Mouse (Mus musculus): ENCODE results near the gene Sema3g. TPM values are rescaled to one million over a fixed set of nuclear protein-coding genes. Genes with fewer than 3 reads are reported as not detected.

Sema3g gene
- polyA plus RNA-seq, 1 experiment: 2.1 TPM

GRCm38 (mm10) chr14:31184195-31184594 is 33.5 kb upstream of the Sema3g start:
- no peak overlapping the region for H3K4me3 ChIP-seq (ENCODE audit: low read depth, low read length)
- no peaks in the 10 kb centered on the region for H3K27me3 ChIP-seq (ENCODE audit: control insufficient read depth, insufficient read depth, low read length)
- H3K4me1 ChIP-seq (ENCODE audit: control insufficient read depth, insufficient read depth, insufficient read length, low read length): peaks cover 7% of the 10 kb centered on the region
- no peak for TF ChIP-seq CTCF (IDR thresholded peaks at IDR 0.05; ENCODE audit: extremely low read depth, insufficient read length, insufficient replicate concordance, low read depth, low read length)
- no peak for TF ChIP-seq POLR2A (IDR thresholded peaks at IDR 0.05; ENCODE audit: low read depth, low read length)
- H3K27ac ChIP-seq (ENCODE audit: insufficient read depth, low read depth, low read length): no peak overlapping the region
- 92% methylated on average over 12 of the region's 12 CpGs for WGBS
- peaks cover 68% of the 10 kb centered on the region for H3K36me3 ChIP-seq (ENCODE audit: control insufficient read depth, insufficient read depth, low read length)

- Histone ChIP-seq H3K36me3 (ENCODE audit: control insufficient read depth, insufficient read depth, low read length) (peaks cover 73% of the 10 kb centered on the region), H3K4me1 (ENCODE audit: control insufficient read depth, insufficient read depth, insufficient read length, low read length) (peaks cover 7% of the 10 kb centered on the region), H3K27ac (ENCODE audit: insufficient read depth, low read depth, low read length) (no peak overlapping the region), H3K4me3 (ENCODE audit: low read depth, low read length) (no peak overlapping the region), H3K27me3 (ENCODE audit: control insufficient read depth, insufficient read depth, low read length) (no peaks in the 10 kb centered on the region)
- no peak for TF ChIP-seq CTCF (IDR thresholded peaks at IDR 0.05; ENCODE audit: extremely low read depth, insufficient read length, insufficient replicate concordance, low read depth, low read length)
- TF ChIP-seq POLR2A (IDR thresholded peaks at IDR 0.05; ENCODE audit: low read depth, low read length): no peak
- 57% methylated on average over 4 of the region's 4 CpGs for WGBS
Observed at GRCm38 (mm10) chr14:31186656-31187055, 31.0 kb upstream of the Sema3g start.

DNA sequence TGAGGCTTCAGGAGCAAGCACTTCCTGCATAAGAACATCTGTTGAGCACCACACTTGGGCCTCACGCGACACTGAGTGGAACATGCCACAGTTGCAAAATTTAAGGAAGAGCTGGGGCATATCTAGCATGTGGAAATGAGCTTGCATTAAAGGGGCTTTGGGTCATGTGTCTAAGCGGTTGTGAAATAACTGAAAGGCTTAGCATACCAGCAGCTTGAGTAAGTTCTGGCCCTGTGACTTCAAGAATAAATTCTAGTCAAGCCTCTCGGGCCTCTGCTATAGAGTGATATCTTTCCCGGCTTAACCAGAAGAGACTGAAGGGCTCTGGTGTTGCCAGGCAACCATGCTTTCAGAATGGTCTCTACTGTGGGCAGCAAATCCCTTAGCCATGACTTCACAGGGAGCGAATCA is 28.9 kb upstream of the Sema3g start:
- H3K4me1 ChIP-seq (ENCODE audit: control insufficient read depth, insufficient read depth, insufficient read length, low read length): no peaks in the 10 kb centered on the region; the same call in 1 of the 2 replicates
- no peak overlapping the region for H3K4me3 ChIP-seq (ENCODE audit: low read depth, low read length)
- peaks cover 71% of the 10 kb centered on the region for H3K36me3 ChIP-seq (ENCODE audit: control insufficient read depth, insufficient read depth, low read length)
- WGBS: 69% methylated on average over 6 of the region's 6 CpGs
- H3K27ac ChIP-seq (ENCODE audit: insufficient read depth, low read depth, low read length): peak overlapping the region; percentile 55
- H3K27me3 ChIP-seq (ENCODE audit: control insufficient read depth, insufficient read depth, low read length): no peaks in the 10 kb centered on the region
- TF ChIP-seq CTCF (IDR thresholded peaks at IDR 0.05; ENCODE audit: extremely low read depth, insufficient read length, insufficient replicate concordance, low read depth, low read length) (no peak), POLR2A (IDR thresholded peaks at IDR 0.05; ENCODE audit: low read depth, low read length) (no peak)

DNA sequence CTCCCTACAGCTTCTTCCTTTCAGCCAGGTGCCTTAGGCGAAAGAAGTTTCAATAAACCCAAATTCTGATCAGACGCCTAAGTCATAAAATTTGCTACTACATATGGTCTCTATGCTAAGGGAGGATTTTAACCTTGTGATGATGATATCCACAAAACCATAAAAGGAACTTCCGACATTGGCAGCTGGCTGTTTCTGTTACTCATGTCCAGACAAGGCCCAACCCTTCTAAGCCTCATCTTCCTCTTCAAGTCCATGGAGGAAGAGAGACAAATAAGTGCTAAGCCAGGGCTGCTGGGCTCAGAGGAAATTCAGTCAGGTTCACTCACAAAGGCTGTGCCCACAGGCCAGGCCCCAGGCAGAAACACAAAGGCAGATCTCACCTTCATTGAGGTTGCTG is 28.3 kb upstream of the Sema3g start:
- no peaks in the 10 kb centered on the region for H3K27me3 ChIP-seq (ENCODE audit: control insufficient read depth, insufficient read depth, low read length)
- H3K4me1 ChIP-seq (ENCODE audit: control insufficient read depth, insufficient read depth, insufficient read length, low read length): no peaks in the 10 kb centered on the region
- no peak overlapping the region for H3K4me3 ChIP-seq (ENCODE audit: low read depth, low read length)
- WGBS: 86% methylated on average over 3 of the region's 3 CpGs
- H3K36me3 ChIP-seq (ENCODE audit: control insufficient read depth, insufficient read depth, low read length): peaks cover 69% of the 10 kb centered on the region
- no peak for TF ChIP-seq POLR2A (IDR thresholded peaks at IDR 0.05; ENCODE audit: low read depth, low read length)
- no peak for TF ChIP-seq CTCF (IDR thresholded peaks at IDR 0.05; ENCODE audit: extremely low read depth, insufficient read length, insufficient replicate concordance, low read depth, low read length)
- peak overlapping the region; percentile 55 for H3K27ac ChIP-seq (ENCODE audit: insufficient read depth, low read depth, low read length)

- TF ChIP-seq CTCF (IDR thresholded peaks at IDR 0.05; ENCODE audit: extremely low read depth, insufficient read length, insufficient replicate concordance, low read depth, low read length) (no peak), POLR2A (IDR thresholded peaks at IDR 0.05; ENCODE audit: low read depth, low read length) (no peak)
- Histone ChIP-seq H3K36me3 (ENCODE audit: control insufficient read depth, insufficient read depth, low read length) (peaks cover 51% of the 10 kb centered on the region), H3K4me3 (ENCODE audit: low read depth, low read length) (no peak overlapping the region), H3K27ac (ENCODE audit: insufficient read depth, low read depth, low read length) (no peak overlapping the region), H3K4me1 (ENCODE audit: control insufficient read depth, insufficient read depth, insufficient read length, low read length) (peaks cover 4% of the 10 kb centered on the region; the same call in 1 of the 2 replicates), H3K27me3 (ENCODE audit: control insufficient read depth, insufficient read depth, low read length) (no peaks in the 10 kb centered on the region)
- 31% methylated on average over 2 of the region's 2 CpGs for WGBS
Observed at GRCm38 (mm10) chr14:31191936-31192335, 25.7 kb upstream of the Sema3g start.

DNA sequence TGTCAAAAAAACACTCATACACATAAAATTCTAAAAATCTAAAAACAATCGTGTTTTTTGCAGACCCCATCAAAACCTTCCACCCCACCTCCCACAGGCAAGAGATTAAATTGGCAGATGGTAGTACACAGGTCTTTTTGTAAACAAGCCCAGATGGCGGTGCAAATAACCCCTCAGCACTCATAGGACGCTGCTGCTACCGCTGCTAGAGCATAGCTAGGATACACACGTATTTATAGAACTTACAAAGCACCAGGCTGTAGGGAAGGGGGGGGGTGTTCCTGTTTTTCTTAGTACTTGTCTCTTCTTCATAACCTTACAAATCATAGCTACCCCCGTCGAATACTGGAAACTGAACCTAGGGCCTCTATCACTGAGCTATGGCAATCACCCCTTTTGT is 23.9 kb upstream of the Sema3g start:
- TF ChIP-seq CTCF (IDR thresholded peaks at IDR 0.05; ENCODE audit: extremely low read depth, insufficient read length, insufficient replicate concordance, low read depth, low read length): no peak
- TF ChIP-seq POLR2A (IDR thresholded peaks at IDR 0.05; ENCODE audit: low read depth, low read length): no peak
- H3K4me3 ChIP-seq (ENCODE audit: low read depth, low read length): no peak overlapping the region
- peaks cover 40% of the 10 kb centered on the region for H3K36me3 ChIP-seq (ENCODE audit: control insufficient read depth, insufficient read depth, low read length)
- 74% methylated on average over 7 of the region's 7 CpGs for WGBS
- no peak overlapping the region for H3K27ac ChIP-seq (ENCODE audit: insufficient read depth, low read depth, low read length)
- no peaks in the 10 kb centered on the region for H3K27me3 ChIP-seq (ENCODE audit: control insufficient read depth, insufficient read depth, low read length)
- H3K4me1 ChIP-seq (ENCODE audit: control insufficient read depth, insufficient read depth, insufficient read length, low read length): peaks cover 6% of the 10 kb centered on the region

DNA sequence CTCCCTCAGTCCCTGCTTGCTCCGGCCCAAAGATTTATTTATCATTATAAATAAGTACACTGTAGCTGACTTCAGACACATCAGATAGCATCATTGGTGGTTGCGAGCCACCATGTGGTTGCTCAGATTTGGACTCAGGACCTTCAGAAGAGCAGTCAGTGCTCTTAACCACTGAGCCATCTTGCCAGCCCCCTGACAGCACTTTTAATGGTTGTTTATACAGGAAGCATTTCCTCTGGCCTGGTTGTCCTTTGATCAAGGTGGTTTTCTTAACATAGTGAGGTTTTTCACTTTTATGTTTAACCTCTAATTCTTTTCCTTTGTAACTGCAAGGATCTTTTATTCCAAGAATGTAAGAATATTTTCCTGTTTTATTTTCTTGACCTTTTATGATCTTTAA is 23.2 kb upstream of the Sema3g start:
- WGBS: 82% methylated on average over 2 of the region's 2 CpGs
- no peaks in the 10 kb centered on the region for H3K27me3 ChIP-seq (ENCODE audit: control insufficient read depth, insufficient read depth, low read length)
- no peak for TF ChIP-seq POLR2A (IDR thresholded peaks at IDR 0.05; ENCODE audit: low read depth, low read length)
- TF ChIP-seq CTCF (IDR thresholded peaks at IDR 0.05; ENCODE audit: extremely low read depth, insufficient read length, insufficient replicate concordance, low read depth, low read length): no peak
- H3K27ac ChIP-seq (ENCODE audit: insufficient read depth, low read depth, low read length): no peak overlapping the region
- H3K36me3 ChIP-seq (ENCODE audit: control insufficient read depth, insufficient read depth, low read length): peaks cover 34% of the 10 kb centered on the region
- H3K4me1 ChIP-seq (ENCODE audit: control insufficient read depth, insufficient read depth, insufficient read length, low read length): peaks cover 6% of the 10 kb centered on the region
- H3K4me3 ChIP-seq (ENCODE audit: low read depth, low read length): no peak overlapping the region

Measured in small intestine, adult 2 months (tissue).